ENCODE assay signal across 12 mouse cellular contexts in the genomic region with DNA sequence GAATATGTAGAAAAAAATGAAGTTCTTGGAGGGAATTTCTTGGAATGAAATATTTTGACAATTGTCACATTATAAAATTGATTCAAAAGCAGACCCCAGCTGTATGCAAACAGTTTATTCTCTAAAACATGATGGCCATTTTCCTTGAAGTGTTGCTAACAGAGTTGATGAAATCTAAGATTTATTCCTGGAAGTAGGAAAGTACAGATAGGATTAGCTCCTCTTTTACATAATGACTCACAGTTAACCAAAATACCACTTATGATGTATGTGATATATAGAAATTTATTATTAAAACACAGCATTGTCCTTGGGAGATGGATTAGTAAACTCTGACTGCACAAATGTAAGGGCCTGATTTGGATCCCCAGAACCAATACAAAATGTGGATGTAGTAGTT.
"Had no signal": no experiment of that assay in that cellular context is flagged by ENCODE, and none has a peak within 500 bp of the region (broad histone marks: within the 10 kb centered on the region; RNA-seq: fewer than 3 reads in every experiment).

No protein-coding gene starts in this region.

- DNase-seq: retina, postnatal 1 day; right cerebral cortex, adult 18-20 months; right cerebral cortex, postnatal 14 days; right cerebral cortex, postnatal 25 days; right cerebral cortex, postnatal 4 days; spleen, adult 18-20 months; thymus, adult 18-20 months; thymus, adult 2 months; thymus, postnatal 14 days; thymus, postnatal 25 days; thymus, postnatal 36 days; thymus, postnatal 4 days had no signal
